Mouse (Mus musculus) CD4-positive, CD25-positive, alpha-beta regulatory T cell, adult 2 months (primary cell): ENCODE results near the gene Rnf4.

Experiments used
- DNase-seq: peaks from one replicate; pipeline ENCODE4 v3.0.0-alpha.2; 2012; ENCODE audit warnings: low read depth, low spot score

The Rnf4 gene

DNA sequence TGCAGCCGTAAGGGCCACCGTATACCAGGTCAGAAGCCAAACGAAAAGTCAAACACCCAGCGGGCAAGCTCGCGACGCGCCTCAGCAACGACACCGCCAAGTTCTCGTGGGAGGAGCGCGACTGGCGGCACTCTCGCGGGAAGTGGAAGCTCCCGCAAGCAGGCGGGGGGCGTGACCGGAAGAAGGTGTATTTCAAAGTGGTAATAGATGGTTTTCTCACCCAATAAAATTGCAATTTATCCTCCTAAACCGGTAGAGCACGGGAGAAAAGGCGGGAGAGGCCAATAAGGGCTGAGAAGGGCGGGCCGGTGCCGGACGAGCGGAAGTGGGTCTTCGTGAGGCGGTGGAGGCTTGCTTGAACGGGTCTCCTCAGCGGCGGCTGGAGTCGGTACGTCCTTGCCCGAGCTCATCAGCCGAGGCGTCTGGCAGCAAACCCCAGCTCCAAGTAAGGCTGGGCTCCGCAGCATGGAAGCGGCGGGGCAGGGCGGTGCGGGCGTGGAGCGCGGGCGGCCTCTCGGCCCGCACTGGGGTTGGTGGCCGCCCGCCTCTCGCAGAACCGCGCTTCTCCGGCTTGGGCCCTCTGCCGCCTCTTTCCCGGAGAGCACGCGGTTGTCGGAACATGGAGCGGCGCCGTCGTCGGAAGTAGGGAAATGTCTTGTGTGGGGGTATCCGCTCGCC, at the start of gene Rnf4:
Rnf4 (plus strand) TSS at position 193 of the 678 bp plus-strand sequence.
- peak; percentile 99 for DNase-seq

GRCm38 (mm10) chr5:34286516-34286915, 49.6 kb upstream of the Rnf4 start:
- no peak for DNase-seq

GRCm38 (mm10) chr5:34287001-34287837, 48.9 kb upstream of the Rnf4 start:
- DNase-seq, result no peak

DNA sequence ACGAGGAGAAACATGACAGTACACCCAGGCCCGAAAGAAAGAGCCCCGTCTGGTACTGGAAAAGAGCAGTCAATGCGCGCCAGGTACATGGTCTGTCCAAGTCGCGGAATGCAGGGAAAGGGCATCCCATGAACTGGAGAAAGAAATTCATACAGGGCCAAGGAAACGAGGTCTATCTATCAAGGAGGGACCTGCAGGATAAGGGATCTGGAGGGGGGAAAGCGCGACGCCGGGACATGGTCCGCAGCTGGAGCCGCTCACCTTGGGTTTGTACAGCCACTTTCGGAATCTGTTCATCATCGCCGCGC, 48.3 kb upstream of the Rnf4 start:
- no peak for DNase-seq

DNA sequence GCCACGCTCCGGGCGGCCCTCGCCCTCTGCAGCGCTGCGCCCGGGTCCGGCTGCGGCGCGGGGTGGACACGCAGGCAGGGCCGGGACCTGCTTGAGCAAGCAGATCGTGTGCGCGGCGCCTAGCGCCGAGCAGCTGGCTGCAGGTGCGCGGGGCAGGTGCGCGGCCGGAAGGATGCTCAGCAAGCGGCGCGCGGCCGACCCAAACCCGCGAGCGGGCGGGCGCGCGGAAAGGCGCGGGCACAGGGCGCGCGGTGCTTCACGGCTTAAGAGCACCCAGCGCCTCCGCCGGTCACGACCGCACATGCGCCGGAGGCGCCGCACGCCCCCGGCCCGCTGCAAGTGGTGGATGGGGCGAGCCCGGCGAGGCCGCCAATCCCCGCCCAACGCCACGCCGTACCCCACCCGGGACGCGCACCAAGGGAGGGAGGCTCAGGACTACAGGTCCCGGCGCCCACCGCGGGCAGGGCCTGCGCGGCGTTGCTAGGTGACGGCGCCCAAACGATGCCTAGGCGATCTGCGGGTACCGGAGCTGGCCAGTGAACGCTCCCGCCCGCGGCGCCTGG, 47.9 kb upstream of the Rnf4 start, which contains the start of the genes Zfyve28 and Cfap99:
Zfyve28 (minus strand) TSS at position 296 of the 563 bp plus-strand sequence.
Cfap99 (plus strand) TSS at position 447 of the 563 bp plus-strand sequence.
- peak; percentile 54 for DNase-seq

DNA sequence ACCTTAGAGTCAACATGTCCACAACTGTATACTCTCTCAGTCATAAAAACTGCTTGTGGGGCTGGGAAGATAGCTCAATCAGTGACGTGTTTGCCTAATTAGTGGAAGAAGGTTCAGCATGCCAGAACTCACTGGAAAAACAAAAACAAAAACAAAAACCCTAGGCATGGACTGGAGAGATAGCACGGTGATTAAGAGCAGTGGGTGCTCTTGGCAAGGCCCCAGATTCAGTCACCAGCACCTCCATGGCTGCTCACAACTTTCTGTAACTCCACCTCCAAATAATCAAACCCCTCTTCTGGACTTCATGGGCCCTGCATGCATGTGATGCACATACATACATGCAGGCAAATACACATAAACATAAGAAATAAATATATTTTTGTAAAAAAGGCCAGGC, 46.8 kb upstream of the Rnf4 start:
- DNase-seq, result no peak

- peak; percentile 14 for DNase-seq
Measured at GRCm38 (mm10) chr5:34293363-34293762, 42.7 kb upstream of the Rnf4 start.

DNA sequence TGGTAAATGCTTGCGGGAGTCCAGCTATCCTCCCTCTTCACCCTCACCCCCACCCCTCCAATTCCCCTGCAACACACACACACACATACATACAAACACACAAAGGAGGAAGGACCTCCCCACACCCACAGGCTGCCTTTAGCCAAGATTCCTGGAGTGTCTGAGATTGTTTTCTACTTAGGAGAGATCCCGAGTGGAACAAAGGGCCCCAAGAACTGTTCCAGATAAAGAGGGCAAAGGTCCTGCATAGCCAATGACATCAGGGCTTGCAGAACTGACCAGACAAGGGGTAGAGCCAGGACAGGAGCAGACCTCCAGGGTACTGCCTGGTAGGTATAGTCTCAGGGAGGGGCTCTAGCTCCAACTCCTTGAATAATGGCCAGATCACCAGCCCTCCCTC, 41.4 kb upstream of the Rnf4 start:
- DNase-seq, result no peak

GRCm38 (mm10) chr5:34295141-34295540, 40.9 kb upstream of the Rnf4 start:
- no peak for DNase-seq

DNA sequence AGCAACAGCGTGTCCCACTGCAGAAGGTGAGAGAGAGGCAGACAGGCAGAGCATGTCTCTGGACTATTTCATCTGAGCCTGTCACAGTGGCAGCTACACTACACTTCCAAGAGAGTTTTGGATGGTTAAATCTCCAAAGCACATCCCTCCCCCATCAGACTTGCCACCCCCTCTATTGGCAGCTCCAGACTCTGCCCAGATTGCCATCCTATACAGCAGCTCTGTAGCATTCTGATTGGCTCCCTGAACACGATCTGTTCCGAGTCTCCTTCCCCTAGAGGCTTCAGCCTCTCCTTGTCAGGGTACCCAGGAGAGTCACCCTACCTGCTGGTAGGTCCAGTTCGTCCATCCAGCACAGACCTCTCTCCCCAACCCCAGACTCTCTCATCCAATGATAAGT, 38.0 kb upstream of the Rnf4 start:
- DNase-seq, result no peak

DNA sequence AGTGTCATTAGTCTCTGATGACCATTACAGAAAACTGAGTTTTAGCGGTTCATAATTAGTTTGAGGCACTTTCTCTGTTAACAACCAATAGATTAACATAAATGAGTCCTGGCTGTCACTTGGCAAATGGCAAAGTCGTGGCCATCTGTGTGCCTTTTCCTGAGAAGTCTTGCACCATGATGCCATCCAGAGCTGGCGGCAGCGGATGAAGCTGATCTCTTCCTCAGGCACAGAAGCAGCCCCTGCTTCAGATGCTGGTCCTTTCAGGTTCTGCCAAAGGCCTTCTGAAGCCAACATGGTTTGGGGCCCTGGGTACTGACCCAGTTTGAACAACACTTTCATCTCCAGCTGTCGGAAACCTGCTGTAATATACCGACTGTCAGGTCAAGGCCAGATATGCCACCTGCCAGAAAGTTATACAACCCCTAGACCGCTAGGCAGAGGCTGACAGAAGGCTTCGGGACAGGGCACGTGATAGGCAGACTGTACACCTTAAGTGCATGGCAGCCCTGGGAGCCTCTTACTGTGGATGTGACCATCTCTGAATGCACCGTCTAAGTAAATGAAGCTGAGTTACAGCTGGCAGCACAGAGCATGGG, 37.1 kb upstream of the Rnf4 start:
- no peak for DNase-seq

DNA sequence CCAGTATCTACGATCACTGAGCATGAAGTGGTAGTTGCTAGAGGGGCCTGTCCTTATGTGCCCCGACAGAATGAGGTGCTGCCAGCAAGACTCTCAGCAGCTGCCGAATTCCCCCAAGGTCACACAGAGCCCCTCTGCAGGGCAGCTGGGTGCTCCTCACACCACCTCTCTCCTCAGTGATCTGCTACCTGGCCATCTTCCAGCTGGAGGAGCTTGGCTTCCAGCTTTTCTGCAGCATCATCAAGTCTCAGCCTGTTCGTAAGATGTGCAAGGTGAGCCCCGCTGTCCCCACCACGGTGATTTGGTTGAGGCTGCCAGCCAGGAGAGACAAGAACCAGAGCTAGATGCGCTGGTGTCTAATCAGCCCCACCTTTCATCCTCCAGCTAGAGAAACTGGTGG, 33.7 kb upstream of the Rnf4 start:
- no peak for DNase-seq

DNA sequence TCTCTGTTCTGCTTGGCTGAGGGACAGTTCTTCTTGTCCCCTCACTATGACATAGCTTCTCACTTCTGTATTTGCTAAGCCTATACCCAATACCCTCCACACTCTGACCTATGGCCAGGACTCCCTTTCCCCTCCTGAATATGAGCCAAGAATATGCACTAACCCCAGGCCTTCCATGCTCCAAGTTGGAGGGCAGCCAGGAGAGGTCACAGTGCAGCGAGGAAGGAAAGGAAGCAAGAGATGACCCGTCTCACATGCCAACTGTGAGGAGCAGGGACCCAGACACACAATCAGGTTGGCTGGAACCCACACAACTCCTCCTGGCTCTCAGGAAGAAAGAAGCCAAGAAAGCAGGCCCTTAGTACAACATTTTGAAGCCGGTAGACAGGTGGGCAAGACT, 27.1 kb upstream of the Rnf4 start:
- DNase-seq, result no peak

DNA sequence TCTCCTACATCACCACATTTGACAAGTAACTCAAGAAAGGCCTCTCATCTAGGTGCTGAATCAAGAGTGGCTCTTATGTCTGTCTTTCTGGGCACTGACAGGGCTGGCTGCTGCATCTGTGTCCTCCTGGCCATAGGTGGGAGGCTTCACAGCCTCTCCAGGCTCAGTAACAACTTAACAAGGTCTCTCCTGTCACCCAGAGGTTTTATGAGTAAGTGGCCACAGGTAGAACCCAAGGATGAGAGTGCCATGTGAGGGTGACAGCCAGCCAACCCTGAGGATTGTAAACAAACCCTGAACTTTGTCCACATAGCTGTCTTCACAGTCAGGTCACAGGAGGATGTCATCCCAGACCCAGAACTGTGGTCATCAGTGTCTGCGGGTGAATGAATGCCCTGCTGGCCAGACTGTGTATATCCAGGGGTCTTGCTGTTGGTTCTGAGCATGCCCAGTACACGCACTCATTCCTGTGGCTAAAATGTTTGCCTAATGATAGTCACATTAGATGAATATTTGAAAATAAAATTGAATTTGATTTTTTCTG, 16.5 kb upstream of the Rnf4 start:
- no peak for DNase-seq

DNA sequence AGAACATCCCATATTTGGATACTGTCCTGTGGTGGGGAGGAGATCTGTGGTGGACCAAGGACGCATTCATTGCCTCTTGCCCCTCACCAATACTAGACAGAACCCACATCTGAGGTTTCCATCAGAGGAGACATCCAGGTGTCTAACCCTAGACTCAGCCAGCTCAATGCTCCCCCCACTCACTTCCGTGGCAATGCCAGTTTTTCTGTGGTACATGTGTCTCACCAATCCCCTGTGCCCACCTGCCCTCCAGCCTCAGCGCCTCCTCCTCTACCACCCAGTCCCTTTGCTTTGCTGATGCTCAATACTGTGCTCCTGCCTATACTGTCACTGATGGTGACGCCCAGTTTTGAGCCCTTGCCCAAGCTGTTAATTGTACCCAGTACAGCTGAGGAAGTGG, 14.9 kb upstream of the Rnf4 start:
- no peak for DNase-seq

DNA sequence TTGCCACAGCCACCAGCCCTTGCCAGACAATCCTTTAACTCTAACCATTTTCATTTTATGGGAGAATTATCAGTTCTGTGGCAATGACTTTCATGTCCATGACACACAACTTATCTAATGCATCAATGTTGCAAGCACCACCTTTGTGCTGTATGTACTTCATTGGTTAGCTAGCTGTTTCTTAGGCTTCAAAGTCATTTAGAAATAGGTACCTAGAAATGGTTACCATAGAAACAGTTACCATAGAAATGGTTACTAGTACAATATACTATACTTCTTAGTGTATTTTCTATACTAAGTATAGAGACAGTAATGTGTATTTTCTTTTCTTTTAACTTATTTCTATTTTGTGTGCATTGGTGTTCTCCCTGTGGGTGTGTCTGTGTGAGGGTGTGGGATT, 10.8 kb upstream of the Rnf4 start:
- no peak for DNase-seq

GRCm38 (mm10) chr5:34326249-34326691, 9.8 kb upstream of the Rnf4 start:
- no peak for DNase-seq

GRCm38 (mm10) chr5:34326875-34327576, 9.1 kb upstream of the Rnf4 start:
- peak; percentile 44 for DNase-seq

DNA sequence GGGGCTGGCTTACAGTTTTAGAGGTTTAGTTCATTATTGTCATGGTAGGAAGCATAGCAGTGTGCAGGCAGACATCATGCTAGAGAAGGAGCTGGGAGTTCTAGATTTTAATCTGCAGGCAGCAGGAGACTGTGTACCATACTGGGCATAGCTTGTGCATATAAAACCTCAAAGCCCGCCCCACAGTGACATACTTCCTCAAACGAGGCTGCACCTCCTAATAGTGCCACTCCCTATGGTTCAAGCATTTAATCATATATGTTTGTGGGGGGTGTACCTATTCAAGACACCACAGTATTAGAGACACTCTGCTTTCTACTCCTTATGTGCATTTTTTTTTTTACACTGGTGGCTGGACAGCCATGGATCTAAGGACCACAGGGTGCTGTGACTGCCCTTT, 6.0 kb upstream of the Rnf4 start:
- no peak for DNase-seq

DNA sequence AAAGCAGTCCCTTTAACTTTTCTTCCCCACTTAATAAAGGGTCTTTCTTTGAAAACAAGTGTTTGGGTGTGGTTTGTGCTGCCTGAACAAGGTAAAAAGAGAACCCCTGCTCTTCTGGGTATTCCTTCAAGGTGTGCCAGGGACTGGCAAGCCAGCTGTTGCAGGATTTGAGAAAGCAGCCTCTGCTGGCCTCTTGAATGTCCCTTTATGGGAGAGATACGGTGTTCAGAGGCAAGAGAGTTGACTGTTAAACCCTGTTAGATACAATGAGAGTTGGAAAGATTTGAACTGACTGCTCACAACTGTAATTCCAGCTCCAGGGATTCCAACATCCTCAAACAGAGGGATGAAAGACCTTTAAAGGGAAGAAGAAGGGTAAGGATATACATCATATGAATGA, 2.0 kb upstream of the Rnf4 start:
- no peak for DNase-seq

DNA sequence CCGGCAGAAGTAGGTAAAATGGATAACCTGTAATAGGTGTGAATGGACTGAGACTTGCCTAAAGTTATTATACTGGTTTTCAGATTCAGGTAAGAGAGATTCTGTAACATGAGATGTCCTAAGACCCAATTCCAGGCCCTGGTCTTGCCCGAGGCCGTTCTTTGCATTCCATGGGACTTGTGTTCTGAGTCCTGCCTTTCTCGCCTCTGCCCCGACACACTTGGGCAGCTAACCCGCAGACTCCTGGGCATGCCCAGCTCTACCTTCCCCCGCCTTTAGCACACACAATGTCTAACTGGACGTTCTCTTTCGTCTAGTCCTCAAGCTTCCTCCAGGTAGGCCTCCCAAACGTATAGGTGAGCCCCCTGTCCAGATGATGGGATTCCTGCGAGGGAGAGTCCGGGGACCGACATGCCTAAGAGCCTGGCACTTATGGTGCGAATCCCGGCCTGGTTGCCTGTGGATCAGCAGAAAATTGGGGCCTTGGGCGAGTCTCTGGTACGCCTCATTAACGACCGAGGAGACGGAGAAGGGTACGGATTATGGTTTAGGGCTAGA, 471 bp upstream of the Rnf4 start:
- DNase-seq, result no peak
